Mouse (Mus musculus) forebrain, embryonic 10.5 days (tissue): ENCODE measurements at regions not wholly inside any gene's neighbourhood (a gene's known extent, or its start where the extent isn't known, plus 50 kb on each side); places are given as distances from the start of the nearest gene placed in this dataset.

Experiments used
- DNase-seq: peaks from one replicate; pipeline ENCODE4 v3.0.0-alpha.2; 2017; ENCODE audit warnings: low spot score; ENCODE audit errors: extremely low spot score
- H3K27ac ChIP-seq: fragments of 300-500 bp; sonication (generic); 2 replicates; pipeline ENCODE4 v1.5.1; 2016; ENCODE audit warnings: mild to moderate bottlenecking
- H3K27me3 ChIP-seq: fragments of 300-500 bp; sonication (generic); 2 replicates; pipeline ENCODE4 v1.6.1; 2016; ENCODE audit warnings: mild to moderate bottlenecking; ENCODE audit not compliant: poor library complexity, severe bottlenecking
- H3K36me3 ChIP-seq: fragments of 300-500 bp; sonication (generic); replicated peaks from 2 replicates; pipeline ENCODE4 v1.6.1; 2016; ENCODE audit warnings: mild to moderate bottlenecking, moderate library complexity
- H3K4me1 ChIP-seq: fragments of 300-500 bp; sonication (generic); 2 replicates; pipeline ENCODE4 v1.6.1; 2016
- H3K4me3 ChIP-seq: fragments of 300-500 bp; sonication (generic); 2 replicates; pipeline ENCODE4 v1.5.1; 2016; ENCODE audit warnings: mild to moderate bottlenecking, moderate library complexity
- H3K9me3 ChIP-seq: fragments of 300-500 bp; sonication (generic); 2 replicates; pipeline ENCODE4 v1.6.1; 2016; ENCODE audit warnings: mild to moderate bottlenecking, moderate library complexity
- WGBS: fragments of 180-500 bp; shearing (Covaris S2); methylation state at CpG from one replicate; pipeline ENCODE4 v1.1.7; 2016; 5-methylcytosine and 5-hydroxymethylcytosine counted together

GRCm38 (mm10) chr4:24415048-24415447, 81.2 kb upstream of the Mms22l start:
- H3K36me3 ChIP-seq, result no peaks in the 10 kb centered on the region
- no peaks in the 10 kb centered on the region for H3K9me3 ChIP-seq
- no peak for DNase-seq
- peaks cover 5% of the 10 kb centered on the region; the same call in 1 of the 2 replicates for H3K4me1 ChIP-seq
- 95% methylated on average over 1 of the region's 1 CpGs for WGBS
- H3K27ac ChIP-seq, result no peak overlapping the region
- no peaks in the 10 kb centered on the region for H3K27me3 ChIP-seq
- H3K4me3 ChIP-seq, result no peak overlapping the region

- H3K27me3 ChIP-seq, result no peaks in the 10 kb centered on the region
- H3K4me1 ChIP-seq, result peaks cover 33% of the 10 kb centered on the region
- H3K36me3 ChIP-seq, result no peaks in the 10 kb centered on the region
- 0 out of 2 replicates have a peak, but pooled peaks cover under 1% of the 10 kb centered on the region for H3K9me3 ChIP-seq
- H3K27ac ChIP-seq, result peak overlapping the region; percentile 71; the same call in 1 of the 2 replicates
- WGBS, result 31% methylated on average over 8 of the region's 8 CpGs
- H3K4me3 ChIP-seq, result peak overlapping the region; percentile 30; the same call in 1 of the 2 replicates
- DNase-seq, result peak; percentile 35
Observed at GRCm38 (mm10) chr4:24429092-24429928, 66.9 kb upstream of the Mms22l start.

- 55% methylated on average over 8 of the region's 8 CpGs for WGBS
- H3K4me1 ChIP-seq, result peaks cover 33% of the 10 kb centered on the region
- no peaks in the 10 kb centered on the region for H3K36me3 ChIP-seq
- no peak for DNase-seq
- H3K4me3 ChIP-seq, result peak overlapping the region; percentile 30; the same call in 1 of the 2 replicates
- no peaks in the 10 kb centered on the region for H3K9me3 ChIP-seq
- H3K27me3 ChIP-seq, result no peaks in the 10 kb centered on the region
- peak overlapping the region; percentile 67; the same call in 1 of the 2 replicates for H3K27ac ChIP-seq
Observed at GRCm38 (mm10) chr4:24429929-24430752, 66.1 kb upstream of the Mms22l start.

DNA sequence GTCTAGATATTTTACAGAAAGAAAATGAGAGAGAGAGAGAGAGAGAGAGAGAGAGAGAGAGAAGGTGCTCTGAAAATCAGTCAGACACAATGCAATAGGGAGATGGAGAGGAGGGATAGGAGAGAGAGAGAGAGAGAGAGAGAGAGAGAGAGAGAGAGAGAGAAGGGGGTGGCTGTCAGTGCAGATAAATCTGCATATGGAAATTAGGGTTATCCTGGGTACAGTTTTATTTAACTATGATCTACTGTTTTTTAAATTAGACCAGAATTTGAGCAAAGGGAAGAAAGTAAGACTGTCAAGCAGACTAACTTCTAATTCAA, 65.5 kb upstream of the Mms22l start:
- peak overlapping the region; percentile 67; the same call in 1 of the 2 replicates for H3K27ac ChIP-seq
- H3K4me3 ChIP-seq, result peak overlapping the region; percentile 30; the same call in 1 of the 2 replicates
- H3K36me3 ChIP-seq, result no peaks in the 10 kb centered on the region
- H3K4me1 ChIP-seq, result peaks cover 33% of the 10 kb centered on the region
- no peaks in the 10 kb centered on the region for H3K27me3 ChIP-seq
- no peak for DNase-seq
- H3K9me3 ChIP-seq, result no peaks in the 10 kb centered on the region

DNA sequence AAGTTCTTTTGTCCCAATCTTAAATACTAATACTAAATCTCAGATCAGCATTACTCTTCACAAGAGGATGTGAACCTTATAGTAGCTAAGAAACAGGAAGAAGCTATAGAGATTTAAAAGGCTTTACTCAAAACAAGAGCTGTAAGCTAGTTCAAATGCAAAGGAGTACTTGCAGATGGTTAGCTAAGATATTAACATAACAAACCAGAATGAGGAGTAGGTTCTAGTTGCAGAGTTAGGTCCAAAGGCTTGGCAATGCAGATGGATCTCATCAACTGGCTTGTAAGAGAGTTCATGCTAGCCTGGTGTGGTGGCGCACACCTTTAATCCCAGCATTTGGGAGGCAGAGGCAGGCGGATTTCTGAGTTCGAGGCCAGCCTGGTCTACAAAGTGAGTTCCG, 59.0 kb upstream of the Mms22l start:
- no peak overlapping the region for H3K27ac ChIP-seq
- H3K27me3 ChIP-seq, result no peaks in the 10 kb centered on the region
- H3K36me3 ChIP-seq, result no peaks in the 10 kb centered on the region
- no peak overlapping the region for H3K4me3 ChIP-seq
- H3K9me3 ChIP-seq, result no peaks in the 10 kb centered on the region
- whole genome bisulfite sequencing, result 91% methylated on average over 4 of the region's 4 CpGs
- no peaks in the 10 kb centered on the region for H3K4me1 ChIP-seq
- DNase-seq, result no peak
